Mouse (Mus musculus) heart, embryonic 15.5 days (tissue): ENCODE data around the gene Smpx. TPM values are rescaled to one million over a fixed set of nuclear protein-coding genes. Genes with fewer than 3 reads are reported as not detected.

ENCODE experiments used
- ATAC-seq: fragments of 200-750 bp; cut with Nextera tagmentation; replicated peaks from 2 replicates; pipeline ENCODE4 v1.8.0; 2017; ENCODE audit warnings: low read depth, moderate TSS enrichment; ENCODE audit not compliant: insufficient number of reproducible peaks, insufficient read depth, low FRiP score
- H3K27ac ChIP-seq: fragments of 300-500 bp; sonication (generic); 2 replicates; pipeline ENCODE4 v1.5.1; 2015; ENCODE audit warnings: mild to moderate bottlenecking, inconsistent platforms
- H3K27me3 ChIP-seq: fragments of 300-500 bp; sonication (generic); 2 replicates; pipeline ENCODE4 v1.6.1; 2015; ENCODE audit warnings: inconsistent platforms
- H3K36me3 ChIP-seq: fragments of 300-500 bp; sonication (generic); 2 replicates; pipeline ENCODE4 v1.6.1; 2015; ENCODE audit warnings: mild to moderate bottlenecking, inconsistent platforms
- H3K4me1 ChIP-seq: fragments of 300-500 bp; sonication (generic); replicated peaks from 2 replicates; pipeline ENCODE4 v1.6.1; 2015; ENCODE audit warnings: inconsistent platforms
- H3K4me2 ChIP-seq: fragments of 300-500 bp; sonication (generic); 2 replicates; pipeline ENCODE4 v1.6.1; 2015; ENCODE audit warnings: inconsistent platforms, mild to moderate bottlenecking, moderate library complexity
- H3K4me3 ChIP-seq: fragments of 300-500 bp; sonication (generic); 2 replicates; pipeline ENCODE4 v1.5.1; 2015; ENCODE audit warnings: mild to moderate bottlenecking, inconsistent platforms
- H3K9ac ChIP-seq: fragments of 300-500 bp; sonication (generic); 2 replicates; pipeline ENCODE4 v1.6.1; 2015; ENCODE audit warnings: mild to moderate bottlenecking, inconsistent platforms
- H3K9me3 ChIP-seq: fragments of 300-500 bp; sonication (generic); replicated peaks from 2 replicates; pipeline ENCODE4 v1.6.1; 2016; ENCODE audit warnings: inconsistent platforms
- WGBS: fragments of 180-500 bp; shearing (Covaris S2); methylation state at CpG from one replicate; pipeline ENCODE4 v1.1.7; 2015; ENCODE audit warnings: mixed read lengths; 5-methylcytosine and 5-hydroxymethylcytosine counted together
- polyA plus RNA-seq: library from polyadenylated mRNA; unstranded; fragments of >200 nt; fragmentation: Nextera tagmentation; extraction: Ambion mirVana; gene quantifications from 2 replicates; pipeline ENCODE4 v1.2.1, GENCODE M21; 2015

Gene Smpx
- polyA plus RNA-seq, 1 experiment from 2014 or later = 957 TPM

DNA sequence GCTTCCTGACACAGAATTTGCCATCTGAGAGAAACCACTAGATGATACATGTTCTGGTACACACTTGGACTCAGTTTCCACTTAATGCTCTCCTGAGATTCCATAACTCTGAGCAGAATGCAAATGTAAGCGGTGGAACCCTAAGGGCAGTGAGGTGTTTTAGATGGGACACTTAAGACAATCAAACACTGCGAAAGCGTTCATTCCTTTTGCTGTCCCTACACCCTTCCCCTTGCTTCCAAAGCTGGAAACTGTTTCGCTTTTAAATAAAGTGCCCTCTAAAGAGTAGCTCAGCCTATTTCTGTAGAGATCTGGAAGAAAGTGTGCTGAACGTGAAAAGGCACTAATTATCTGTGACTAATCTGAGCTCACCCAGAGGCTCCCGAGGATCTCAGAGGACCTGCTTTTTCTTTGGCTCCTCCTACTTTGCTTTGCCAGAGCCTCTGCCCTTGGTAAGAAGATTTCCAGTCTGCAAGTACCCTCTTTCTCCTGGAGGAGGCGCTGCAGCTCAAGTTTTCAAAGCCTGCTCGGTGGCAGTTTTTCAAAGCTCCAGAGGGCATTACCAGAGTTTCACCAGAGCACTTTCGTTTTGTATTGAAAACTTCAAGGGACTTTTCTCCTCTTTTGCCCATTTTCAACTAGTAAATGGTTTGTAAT, 33.1 kb downstream of the Smpx start:
- Histone ChIP-seq H3K36me3 (no peaks in the 10 kb centered on the region; the same call in 1 of the 2 replicates), H3K4me1 (0 out of 2 replicates have a peak, but pooled peaks cover 5% of the 10 kb centered on the region), H3K4me3 (no peak overlapping the region), H3K4me2 (no peak overlapping the region), H3K9me3 (no peaks in the 10 kb centered on the region), H3K27me3 (no peaks in the 10 kb centered on the region), H3K9ac (no peak overlapping the region), H3K27ac (no peak overlapping the region; the same call in 1 of the 2 replicates)
- no peak for ATAC-seq
- WGBS = 30% methylated on average over 9 of the region's 9 CpGs

DNA sequence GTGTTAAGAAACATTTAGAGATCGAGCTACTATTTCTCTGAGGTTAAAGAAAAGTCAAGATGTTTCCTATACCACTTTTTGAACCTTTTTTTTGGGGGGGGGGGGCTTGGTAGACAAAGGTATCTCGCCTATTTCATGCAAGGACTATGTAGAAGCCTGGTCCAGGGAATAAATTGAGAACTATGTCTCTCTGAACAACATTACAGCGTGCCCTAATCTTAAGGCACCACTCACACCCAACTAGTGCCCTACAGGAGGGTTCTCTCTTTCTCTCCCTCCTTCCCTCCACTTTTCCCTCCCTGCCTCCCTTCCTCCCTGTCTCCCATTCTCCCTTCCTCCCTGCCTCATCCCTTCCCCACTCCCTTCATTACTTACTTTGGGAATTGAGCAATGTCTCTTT, 33.6 kb downstream of the Smpx start:
- Histone ChIP-seq H3K27ac (no peak overlapping the region), H3K9ac (no peak overlapping the region), H3K4me3 (no peak overlapping the region), H3K9me3 (no peaks in the 10 kb centered on the region), H3K36me3 (no peaks in the 10 kb centered on the region; the same call in 1 of the 2 replicates), H3K4me1 (0 out of 2 replicates have a peak, but pooled peaks cover 5% of the 10 kb centered on the region), H3K4me2 (no peak overlapping the region), H3K27me3 (no peaks in the 10 kb centered on the region)
- no peak for ATAC-seq
- WGBS = 41% methylated on average over 3 of the region's 3 CpGs

DNA sequence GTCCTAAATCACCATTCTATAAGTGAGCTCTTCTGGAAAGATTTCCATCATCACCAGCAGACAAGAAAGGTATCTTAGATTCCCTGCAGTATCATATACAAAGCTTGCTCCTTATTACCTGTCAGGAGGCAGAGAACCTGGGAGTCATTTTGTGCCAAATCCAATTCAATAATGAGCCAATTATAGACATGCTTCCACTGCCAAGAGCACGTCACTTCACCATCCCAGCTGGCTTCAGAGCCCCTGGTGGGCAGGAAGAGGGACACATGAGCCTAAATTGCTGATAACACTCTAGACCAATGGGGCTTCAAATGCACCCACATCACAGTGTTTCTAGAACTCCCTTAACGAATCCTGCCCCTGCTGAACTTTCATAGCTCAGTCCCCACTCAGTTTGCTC, 35.1 kb downstream of the Smpx start:
- no peak overlapping the region for H3K4me2 ChIP-seq
- ATAC-seq = no peak
- 55% methylated on average over 2 of the region's 2 CpGs for WGBS
- no peak overlapping the region for H3K4me3 ChIP-seq
- H3K4me1 ChIP-seq = 0 out of 2 replicates have a peak, but pooled peaks cover 5% of the 10 kb centered on the region
- H3K27me3 ChIP-seq = no peaks in the 10 kb centered on the region
- no peaks in the 10 kb centered on the region; the same call in 1 of the 2 replicates for H3K36me3 ChIP-seq
- no peak overlapping the region for H3K9ac ChIP-seq
- no peak overlapping the region for H3K27ac ChIP-seq
- H3K9me3 ChIP-seq = no peaks in the 10 kb centered on the region

DNA sequence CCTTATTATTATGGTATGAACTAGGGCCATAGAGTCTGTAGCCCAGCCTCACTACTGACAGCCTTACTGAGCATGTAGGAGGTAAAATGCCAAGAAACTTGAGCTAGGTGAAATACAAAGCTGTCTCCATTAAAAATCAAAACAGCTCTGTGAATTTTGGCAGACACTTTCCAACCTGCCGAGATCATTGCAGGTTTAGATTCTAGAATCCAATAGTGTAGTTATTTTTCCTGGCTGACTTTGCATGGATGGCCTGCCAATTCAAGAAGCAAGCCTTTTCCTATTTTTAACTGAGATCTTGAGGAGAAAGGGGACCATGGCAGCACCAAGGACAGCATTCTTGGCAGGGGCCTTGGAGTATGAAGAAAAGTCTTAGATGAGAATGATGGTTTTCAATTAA, 35.6 kb downstream of the Smpx start:
- WGBS = 67% methylated on average over 1 of the region's 1 CpGs
- H3K36me3 ChIP-seq = no peaks in the 10 kb centered on the region; the same call in 1 of the 2 replicates

DNA sequence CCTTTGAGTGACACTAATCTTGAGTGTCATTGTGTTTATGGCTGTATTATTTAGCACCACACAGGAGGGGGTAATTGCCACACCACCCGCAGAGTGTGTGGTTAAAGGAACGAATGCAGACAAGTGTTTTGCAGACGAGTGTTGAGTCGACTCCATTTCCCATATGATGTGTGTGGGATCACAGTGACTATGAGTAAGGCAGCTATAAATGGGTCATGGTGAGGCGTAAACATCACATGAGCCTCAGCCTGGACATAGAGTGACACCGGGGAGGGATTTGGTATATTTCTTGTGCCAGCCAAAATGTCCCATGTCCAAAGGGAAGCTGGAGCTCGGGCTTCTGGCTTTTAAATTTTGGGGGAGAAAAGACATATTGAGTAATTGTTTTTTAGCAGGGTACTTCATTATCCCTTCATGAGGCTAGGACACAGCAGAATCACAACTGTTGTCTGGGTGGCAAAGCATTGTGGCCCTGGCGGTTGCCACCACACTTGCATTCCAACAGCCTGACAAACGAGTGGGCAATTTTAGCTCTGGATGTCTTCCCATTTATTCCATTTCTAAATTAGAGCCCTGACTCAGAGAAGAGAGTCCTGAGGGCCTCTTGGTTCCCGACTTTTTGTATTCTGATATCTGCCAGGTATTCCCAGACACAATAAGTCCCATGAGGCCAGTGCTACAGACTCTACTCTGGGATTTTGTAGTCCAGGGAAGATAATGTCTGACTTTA, 49.3 kb downstream of the Smpx start:
- Histone ChIP-seq H3K4me2 (no peak overlapping the region), H3K36me3 (no peaks in the 10 kb centered on the region), H3K27me3 (no peaks in the 10 kb centered on the region), H3K4me1 (peaks cover 6% of the 10 kb centered on the region; the same call in 1 of the 2 replicates), H3K9me3 (no peaks in the 10 kb centered on the region), H3K9ac (no peak overlapping the region), H3K4me3 (no peak overlapping the region), H3K27ac (peak overlapping the region; percentile 75)
- WGBS = 53% methylated on average over 10 of the region's 10 CpGs
- ATAC-seq = peak; percentile 66

More for the DNA sequence above, 35.6 kb downstream of the Smpx start:
- H3K9ac ChIP-seq = no peak overlapping the region
- 0 out of 2 replicates have a peak, but pooled peaks cover 5% of the 10 kb centered on the region for H3K4me1 ChIP-seq
- no peak overlapping the region for H3K4me2 ChIP-seq
- ATAC-seq = no peak
- H3K27ac ChIP-seq = no peak overlapping the region
- H3K4me3 ChIP-seq = no peak overlapping the region
- no peaks in the 10 kb centered on the region for H3K9me3 ChIP-seq
- H3K27me3 ChIP-seq = no peaks in the 10 kb centered on the region

DNA sequence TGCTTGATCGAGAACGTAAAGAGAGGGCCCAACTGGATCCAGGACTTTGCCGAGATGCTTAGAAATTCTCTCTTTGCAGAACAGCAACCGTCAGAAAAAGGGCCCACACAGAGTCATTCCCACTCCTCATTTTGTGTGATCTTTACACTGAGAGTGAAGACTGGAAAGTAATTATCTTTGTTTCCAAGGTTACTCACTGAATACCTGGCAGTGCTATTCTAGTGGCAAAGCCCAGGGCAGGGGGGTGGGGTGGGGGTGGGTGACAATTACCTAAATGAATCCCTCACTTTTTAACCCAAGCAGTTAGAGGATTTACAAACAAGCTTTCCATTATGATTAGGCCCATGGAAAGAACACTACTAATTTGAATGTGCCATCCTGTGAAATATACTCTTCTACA, 55.8 kb downstream of the Smpx start:
- Histone ChIP-seq H3K4me3 (no peak overlapping the region), H3K4me1 (no peaks in the 10 kb centered on the region), H3K9me3 (no peaks in the 10 kb centered on the region), H3K27ac (no peak overlapping the region), H3K9ac (no peak overlapping the region), H3K36me3 (no peaks in the 10 kb centered on the region), H3K4me2 (no peak overlapping the region), H3K27me3 (no peaks in the 10 kb centered on the region)
- WGBS = 68% methylated on average over 4 of the region's 4 CpGs
- no peak for ATAC-seq

DNA sequence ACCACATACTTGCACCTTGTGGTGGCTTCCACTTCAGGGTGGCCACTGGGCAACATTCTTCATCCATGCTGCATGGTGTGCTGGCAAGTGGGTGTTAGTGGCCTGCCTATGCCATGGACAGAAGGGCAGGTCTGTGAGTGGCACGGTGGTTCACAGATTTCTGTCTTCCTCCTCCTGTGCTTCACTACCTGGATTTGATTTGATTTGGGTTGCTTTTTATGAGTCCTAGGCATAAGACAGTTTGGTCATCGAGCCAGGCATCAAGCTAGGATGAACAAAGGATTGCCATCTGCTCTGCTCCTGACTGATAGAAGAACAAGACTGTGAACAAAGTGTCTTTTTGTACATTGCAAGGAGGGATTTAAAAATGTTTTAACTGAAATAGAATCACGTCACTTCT, 63.8 kb downstream of the Smpx start:
- WGBS = 71% methylated on average over 3 of the region's 3 CpGs
- H3K27me3 ChIP-seq = no peaks in the 10 kb centered on the region
- H3K4me1 ChIP-seq = no peaks in the 10 kb centered on the region
- ATAC-seq = no peak
- no peaks in the 10 kb centered on the region for H3K36me3 ChIP-seq
- H3K4me3 ChIP-seq = no peak overlapping the region
- no peak overlapping the region for H3K4me2 ChIP-seq
- H3K9me3 ChIP-seq = no peaks in the 10 kb centered on the region
- H3K27ac ChIP-seq = no peak overlapping the region
- no peak overlapping the region for H3K9ac ChIP-seq

DNA sequence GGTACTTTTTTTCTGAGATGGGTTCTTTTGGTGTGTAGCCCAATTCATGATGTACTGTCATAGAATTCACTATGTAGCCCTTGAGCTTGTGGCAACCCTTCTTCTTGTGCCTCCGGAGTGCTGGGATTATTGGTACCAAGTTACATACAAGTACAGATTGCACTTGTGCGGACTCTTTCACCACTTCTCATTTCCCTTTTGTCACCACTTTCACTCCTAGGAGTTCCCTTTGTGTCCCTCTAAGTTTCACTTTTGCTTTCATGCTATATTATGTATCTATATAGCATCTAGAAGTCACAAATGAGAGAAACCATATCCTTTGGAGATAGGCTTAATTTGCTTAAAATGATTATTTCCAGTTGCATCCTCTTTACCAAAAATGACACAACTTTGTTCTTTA, 103.0 kb downstream of the Smpx start:
- WGBS = 87% methylated on average over 2 of the region's 2 CpGs
- H3K36me3 ChIP-seq = no peaks in the 10 kb centered on the region
- H3K9ac ChIP-seq = no peak overlapping the region
- H3K4me3 ChIP-seq = no peak overlapping the region
- H3K27ac ChIP-seq = no peak overlapping the region
- H3K4me2 ChIP-seq = no peak overlapping the region
- ATAC-seq = no peak
- H3K4me1 ChIP-seq = no peaks in the 10 kb centered on the region
- no peaks in the 10 kb centered on the region for H3K9me3 ChIP-seq
- H3K27me3 ChIP-seq = no peaks in the 10 kb centered on the region

Other genes with a start within 250 kb of the Smpx start
- gene Sms, start 206.6 kb upstream of the Smpx start, polyA plus RNA-seq = 41.3 and 57.3 TPM in 2 replicates
- gene Yy2, start 129.9 kb upstream of the Smpx start, polyA plus RNA-seq = 2.6 and 2.9 TPM in 2 replicates
- 12.6 and 13.9 TPM in 2 replicates for gene Mbtps2, start 100.2 kb upstream of the Smpx start, polyA plus RNA-seq
- gene Klhl34, start 119.5 kb downstream of the Smpx start, polyA plus RNA-seq = 0.37 and 0.55 TPM in 2 replicates